Comparison of ENCODE assay signal across 8 mouse cellular contexts in genomic region chr6:101354230-101354881, GRCm38 (mm10). TPM values are rescaled to one million over a fixed set of nuclear protein-coding genes. Genes with fewer than 3 reads are reported as not detected.
DNase-seq lines count a peak whose midpoint lies in the region; ATAC-seq lines count a peak whose summit lies in the region.
"Had no signal": no experiment of that assay in that cellular context is flagged by ENCODE, and none has a peak within 500 bp of the region (broad histone marks: within the 10 kb centered on the region; RNA-seq: fewer than 3 reads in every experiment).

No protein-coding gene starts in this region.

- no peaks in the 10 kb centered on the region for H3K9me3 ChIP-seq in heart, embryonic 13.5 days
- no peaks in the 10 kb centered on the region for H3K9me3 ChIP-seq in limb, embryonic 13.5 days
- H3K9me3 ChIP-seq in liver, embryonic 12.5 days (replicated peaks): no peaks in the 10 kb centered on the region
- H3K9me3 ChIP-seq: liver, embryonic 15.5 days had no signal

- H3K4me3 ChIP-seq in heart, embryonic 13.5 days: 0 out of 2 replicates have a peak overlapping the region, but pooled peaks have one; percentile 14
- H3K4me3 ChIP-seq in limb, embryonic 13.5 days: no peak overlapping the region
- no peak overlapping the region for H3K4me3 ChIP-seq in liver, embryonic 12.5 days
- H3K4me3 ChIP-seq: liver, embryonic 15.5 days had no signal

- H3K36me3 ChIP-seq in heart, embryonic 13.5 days: peaks cover 2% of the 10 kb centered on the region; the same call in 1 of the 2 replicates
- H3K36me3 ChIP-seq in limb, embryonic 13.5 days: peaks cover 5% of the 10 kb centered on the region
- no peaks in the 10 kb centered on the region for H3K36me3 ChIP-seq in liver, embryonic 12.5 days
- H3K36me3 ChIP-seq: liver, embryonic 15.5 days had no signal

- H3K27me3 ChIP-seq in heart, embryonic 13.5 days (replicated peaks): no peaks in the 10 kb centered on the region
- no peaks in the 10 kb centered on the region for H3K27me3 ChIP-seq in limb, embryonic 13.5 days
- no peaks in the 10 kb centered on the region for H3K27me3 ChIP-seq in liver, embryonic 12.5 days (replicated peaks)
- H3K27me3 ChIP-seq: liver, embryonic 15.5 days had no signal

- peak overlapping the region; percentile 90 for H3K27ac ChIP-seq in heart, embryonic 13.5 days (replicated peaks)
- H3K27ac ChIP-seq in limb, embryonic 13.5 days: no peak overlapping the region
- H3K27ac ChIP-seq in liver, embryonic 12.5 days: no peak overlapping the region
- H3K27ac ChIP-seq: liver, embryonic 15.5 days had no signal

- no peak; the same call in 1 of the 2 replicates for ATAC-seq in heart, embryonic 13.5 days (ENCODE audit: extremely low read depth, insufficient number of reproducible peaks, low FRiP score, low TSS enrichment)
- ATAC-seq in limb, embryonic 13.5 days (ENCODE audit: low FRiP score, low read depth): peak; percentile 57
- no peak for ATAC-seq in liver, embryonic 12.5 days

- DNase-seq in urinary bladder, postnatal 14 days (ENCODE audit: low spot score): peak; percentile 51
- no peak for DNase-seq in urinary bladder, adult 18-20 months (ENCODE audit: low spot score in 2 of 2)
- no peak for DNase-seq in layer of hippocampus, adult 8-10 months (ENCODE audit: low spot score in 2 of 2)
- DNase-seq in spleen, postnatal 4 days (ENCODE audit: low spot score in 2 of 2): no peak

- WGBS in heart, embryonic 13.5 days: 20% methylated on average over 8 of the region's 8 CpGs
- 46% methylated on average over 8 of the region's 8 CpGs for WGBS in limb, embryonic 13.5 days
- WGBS in liver, embryonic 12.5 days (ENCODE audit: insufficient replicate concordance): 41% methylated on average over 8 of the region's 8 CpGs

- peak overlapping the region; percentile 51 for H3K4me2 ChIP-seq in heart, embryonic 13.5 days
- peak overlapping the region; percentile 16; the same call in 1 of the 2 replicates for H3K4me2 ChIP-seq in limb, embryonic 13.5 days (replicated peaks)
- H3K4me2 ChIP-seq in liver, embryonic 12.5 days: no peak overlapping the region
- H3K4me2 ChIP-seq: liver, embryonic 15.5 days had no signal

- H3K9ac ChIP-seq in heart, embryonic 13.5 days: peak overlapping the region; percentile 42
- no peak overlapping the region for H3K9ac ChIP-seq in limb, embryonic 13.5 days
- no peak overlapping the region for H3K9ac ChIP-seq in liver, embryonic 12.5 days
- H3K9ac ChIP-seq: liver, embryonic 15.5 days had no signal

- H3K4me1 ChIP-seq in heart, embryonic 13.5 days: peaks cover 91% of the 10 kb centered on the region
- peaks cover 35% of the 10 kb centered on the region for H3K4me1 ChIP-seq in limb, embryonic 13.5 days
- no peaks in the 10 kb centered on the region for H3K4me1 ChIP-seq in liver, embryonic 12.5 days
- H3K4me1 ChIP-seq: liver, embryonic 15.5 days had no signal

RNA-seq across cellular contexts. Expression of gene Pdzrn3, which starts 23.3 kb away (rescaled TPM):
- polyA plus RNA-seq in heart, embryonic 13.5 days (2015; fragmentation: Nextera tagmentation; extraction: Ambion mirVana): 9.7 and 9.8 TPM in 2 replicates
- 12.8 and 12.9 TPM in 2 replicates for polyA plus RNA-seq in limb, embryonic 13.5 days (2015; fragmentation: Nextera tagmentation; extraction: Ambion mirVana)
- total RNA-seq in layer of hippocampus, adult 8-10 months (2022): 10 to 100 TPM in 2 of 4 experiments, 1 to 10 TPM in 2; 8.9 to 11.4 (median 10.3) TPM
- polyA plus RNA-seq in liver, embryonic 12.5 days (2016; fragmentation: Nextera tagmentation; extraction: Ambion mirVana): 1.4 TPM in 2 replicates
